Mouse (Mus musculus) CH12.LX (cell line): ENCODE results near the gene Oas2.

Source experiments
- CHD1 ChIP-seq: IDR thresholded peaks from 2 replicates; pipeline ENCODE4 v1.6.1; 2012; ENCODE audit warnings: low read depth, low read length, improper control_type of control experiment, inconsistent platforms
- CTCF ChIP-seq, 2 experiments: IDR thresholded peaks in 1 of 2; conservative IDR thresholded peaks in 1 of 2; 2 replicates each; pipeline ENCODE4 v1.5.1; 2011 to 2012; ENCODE audit warnings: low read depth in 2 of 2, low read length in 2 of 2, improper control_type of control experiment in 1 of 2, inconsistent platforms in 1 of 2, mild to moderate bottlenecking in 1 of 2, moderate library complexity in 1 of 2
- MYC ChIP-seq: IDR thresholded peaks from 2 replicates; pipeline ENCODE4 v1.6.1; 2011; ENCODE audit warnings: low read depth, mild to moderate bottlenecking, improper control_type of control experiment, low read length
- POLR2A ChIP-seq: IDR thresholded peaks from 2 replicates; pipeline ENCODE4 v1.6.1; 2011; ENCODE audit warnings: low read depth, mild to moderate bottlenecking, improper control_type of control experiment, low read length
- SMC3 ChIP-seq: IDR thresholded peaks from 2 replicates; pipeline ENCODE4 v1.6.1; 2011; ENCODE audit warnings: low read depth, low read length, improper control_type of control experiment

DNA sequence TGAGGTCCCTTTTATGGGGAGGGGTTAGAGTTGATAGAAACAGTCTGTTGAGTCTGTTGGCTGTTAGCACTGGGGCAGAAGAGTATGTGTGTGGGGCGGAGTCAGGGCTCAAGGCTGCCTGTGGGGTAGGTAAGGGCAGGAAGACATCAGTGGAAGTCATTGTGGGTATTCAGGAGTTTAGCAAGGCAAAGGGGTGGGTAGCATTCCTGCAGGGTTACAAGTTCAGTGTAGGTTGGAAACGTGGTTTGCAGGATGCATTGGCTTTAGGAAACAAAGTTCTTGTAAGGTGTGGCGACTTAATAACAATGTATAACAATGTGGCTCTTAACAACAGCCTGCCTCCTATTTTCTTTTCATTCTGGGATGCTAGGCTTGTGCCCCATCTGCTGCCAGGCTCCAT lies 1.6 kb upstream of the Oas2 start:
- TF ChIP-seq POLR2A (no peak), CTCF (conservative IDR thresholded peaks at IDR 0.05 in 1 of 2, IDR thresholded peaks at IDR 0.05 in 1 of 2; ENCODE audit: low read depth in 2 of 2, low read length in 2 of 2) (no peak), MYC (no peak), CHD1 (no peak), SMC3 (no peak)
